Mouse (Mus musculus) cerebellum, adult 2 months (tissue): ENCODE data around the gene Dcxr. TPM values are rescaled to one million over a fixed set of nuclear protein-coding genes. Genes with fewer than 3 reads are reported as not detected.
"Not testable (repeated sequence)": the region's sequence is repeated elsewhere in the genome, so short reads cannot be mapped to it uniquely, and the experiment has no call there.

ENCODE experiments used
- DNase-seq, 2 experiments: peaks; one replicate each; pipeline ENCODE4 v3.0.0; 2021
- H3K27ac ChIP-seq: fragments of 200-500 bp; 2 replicates; pipeline ENCODE4 v1.5.1; 2012; ENCODE audit warnings: low read length, control low read depth, inconsistent platforms; ENCODE audit not compliant: insufficient read depth
- H3K27me3 ChIP-seq: fragments of 200-500 bp; 2 replicates; pipeline ENCODE4 v1.6.1; 2012; ENCODE audit warnings: inconsistent platforms, mild to moderate bottlenecking, low read length, moderate library complexity; ENCODE audit not compliant: control insufficient read depth, insufficient read depth
- H3K4me1 ChIP-seq: fragments of 200-500 bp; 2 replicates; pipeline ENCODE4 v1.6.1; 2011; ENCODE audit warnings: low read length; ENCODE audit not compliant: control insufficient read depth, insufficient read depth
- H3K4me3 ChIP-seq: fragments of 200-500 bp; replicated peaks from 2 replicates; pipeline ENCODE3; 2011; ENCODE audit warnings: mild to moderate bottlenecking, low read depth, low read length, control low read depth; ENCODE audit not compliant: insufficient read depth
- CTCF ChIP-seq: fragments of 200-500 bp; IDR thresholded peaks from 2 replicates; pipeline ENCODE4 v1.5.1; 2011; ENCODE audit warnings: low read depth, mild to moderate bottlenecking, control low read depth, low read length, moderate library complexity, borderline replicate concordance; ENCODE audit not compliant: insufficient read depth
- POLR2A ChIP-seq: fragments of 200-500 bp; IDR thresholded peaks from 2 replicates; pipeline ENCODE4 v1.6.1; 2011; ENCODE audit warnings: low read length, control low read depth, borderline replicate concordance; ENCODE audit not compliant: insufficient read depth
- WGBS: fragments of 180-500 bp; shearing (Covaris S2); methylation state at CpG from one replicate; pipeline ENCODE4 v1.1.7; 2018; 5-methylcytosine and 5-hydroxymethylcytosine counted together
- polyA plus RNA-seq: library from polyadenylated mRNA; depleted of rRNA; stranded (reverse); fragments of >200 nt; gene quantifications from 2 replicates; pipeline ENCODE4 v1.2.3, GENCODE M21; 2012

Dcxr gene
- polyA plus RNA-seq, 1 experiment: 36.5 TPM

- no peak for DNase-seq
- Histone ChIP-seq H3K4me3 (no peak overlapping the region), H3K27me3 (no peaks in the 10 kb centered on the region), H3K27ac (no peak overlapping the region), H3K4me1 (no peaks in the 10 kb centered on the region)
- 38% methylated on average over 6 of the region's 6 CpGs for WGBS
- TF ChIP-seq POLR2A (no peak), CTCF (no peak)
These were observed 6.4 kb upstream of the Dcxr start for GRCm38 (mm10) chr11:120733521-120733920.

GRCm38 (mm10) chr11:120731858-120732680, 5.0 kb upstream of the Dcxr start, which contains the start of gene Cbr2:
TSS of gene Cbr2 (minus strand) at chr11:120732114.
- Histone ChIP-seq H3K4me1 (no peaks in the 10 kb centered on the region), H3K4me3 (no peak within 1 kb of the TSS), H3K27me3 (no peaks in the 10 kb centered on the region), H3K27ac (no peak within 1 kb of the TSS)
- TF ChIP-seq POLR2A (no peak), CTCF (no peak)
- no peak for DNase-seq
- 68% methylated on average over 12 of the region's 12 CpGs for WGBS

- TF ChIP-seq CTCF: no peak
- no peak for TF ChIP-seq POLR2A
- no peak overlapping the region for H3K4me3 ChIP-seq
- no peak for DNase-seq
- no peaks in the 10 kb centered on the region; the same call in 1 of the 2 replicates for H3K4me1 ChIP-seq
- H3K27me3 ChIP-seq: no peaks in the 10 kb centered on the region
- H3K27ac ChIP-seq: no peak overlapping the region
- WGBS: 100% methylated on average over 1 of the region's 1 CpGs
These were observed 4.3 kb upstream of the Dcxr start for GRCm38 (mm10) chr11:120731395-120731794.

- Histone ChIP-seq H3K27ac (no peak overlapping the region), H3K27me3 (no peaks in the 10 kb centered on the region), H3K4me3 (no peak overlapping the region), H3K4me1 (no peaks in the 10 kb centered on the region; the same call in 1 of the 2 replicates)
- DNase-seq: no peak
- TF ChIP-seq CTCF (no peak), POLR2A (no peak)
- WGBS: 87% methylated on average over 10 of the region's 10 CpGs
These were observed 3.3 kb upstream of the Dcxr start for GRCm38 (mm10) chr11:120730331-120730870.

- H3K27ac ChIP-seq, DNase-seq, H3K4me1 ChIP-seq, H3K4me3 ChIP-seq, H3K27me3 ChIP-seq: not testable (repeated sequence)
- WGBS: 5% methylated on average over 17 of the region's 21 CpGs
These were observed 2.5 kb upstream of the Dcxr start for GRCm38 (mm10) chr11:120729432-120730050.

GRCm38 (mm10) chr11:120728530-120729240, 1.6 kb upstream of the Dcxr start:
- DNase-seq: no peak
- Histone ChIP-seq H3K4me3 (no peak overlapping the region), H3K27me3 (no peaks in the 10 kb centered on the region), H3K27ac (no peak overlapping the region), H3K4me1 (no peaks in the 10 kb centered on the region; the same call in 1 of the 2 replicates)
- 77% methylated on average over 11 of the region's 11 CpGs for WGBS
- TF ChIP-seq POLR2A (no peak), CTCF (no peak)

- DNase-seq: no peak
- no peak overlapping the region for H3K4me3 ChIP-seq
- WGBS: 59% methylated on average over 12 of the region's 12 CpGs
- H3K27me3 ChIP-seq: no peaks in the 10 kb centered on the region
- TF ChIP-seq CTCF: no peak
- no peak for TF ChIP-seq POLR2A
- no peak overlapping the region for H3K27ac ChIP-seq
- H3K4me1 ChIP-seq: no peaks in the 10 kb centered on the region; the same call in 1 of the 2 replicates
These were observed 483 bp upstream of the Dcxr start for GRCm38 (mm10) chr11:120727564-120727963.
